Mouse (Mus musculus) frontal cortex, postnatal 25 days (tissue): ENCODE measurements around the gene Actb.
"Not testable (repeated sequence)": the region's sequence is repeated elsewhere in the genome, so short reads cannot be mapped to it uniquely, and the experiment has no call there.

Experiments
- DNase-seq, 2 experiments: peaks; one replicate each; pipeline ENCODE4 v3.0.0; 2022; ENCODE audit warnings: low spot score in 2 of 2

Actb gene

GRCm38 (mm10) chr5:142901846-142902505, 4.6 kb downstream of the Actb start:
- no peak for DNase-seq

DNA sequence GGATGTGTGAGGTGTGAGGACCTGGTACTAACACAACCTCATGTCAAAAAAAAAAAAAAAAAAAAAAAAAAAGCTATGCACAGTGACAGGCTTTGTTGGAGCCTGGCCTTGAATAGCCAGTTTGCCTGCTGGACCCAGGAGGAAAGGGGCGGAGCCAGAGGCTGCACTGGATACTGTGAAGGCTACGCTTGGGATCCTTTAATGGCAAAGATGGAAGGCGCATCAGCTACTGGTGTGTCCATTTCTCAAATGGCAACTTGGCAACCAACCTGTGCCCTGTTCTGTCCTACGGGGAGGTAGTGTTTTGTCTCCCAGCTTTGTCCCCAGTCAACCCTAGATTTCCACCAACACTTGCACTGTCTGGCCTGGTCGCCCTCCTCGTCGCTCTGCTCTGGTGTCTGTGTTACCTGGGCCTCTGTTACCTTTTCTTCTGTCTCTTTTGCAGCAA, 5.2 kb downstream of the Actb start:
- no peak for DNase-seq

GRCm38 (mm10) chr5:142900651-142901050, 5.9 kb downstream of the Actb start:
- no peak for DNase-seq

GRCm38 (mm10) chr5:142899932-142900533, 6.5 kb downstream of the Actb start:
- no peak for DNase-seq

DNA sequence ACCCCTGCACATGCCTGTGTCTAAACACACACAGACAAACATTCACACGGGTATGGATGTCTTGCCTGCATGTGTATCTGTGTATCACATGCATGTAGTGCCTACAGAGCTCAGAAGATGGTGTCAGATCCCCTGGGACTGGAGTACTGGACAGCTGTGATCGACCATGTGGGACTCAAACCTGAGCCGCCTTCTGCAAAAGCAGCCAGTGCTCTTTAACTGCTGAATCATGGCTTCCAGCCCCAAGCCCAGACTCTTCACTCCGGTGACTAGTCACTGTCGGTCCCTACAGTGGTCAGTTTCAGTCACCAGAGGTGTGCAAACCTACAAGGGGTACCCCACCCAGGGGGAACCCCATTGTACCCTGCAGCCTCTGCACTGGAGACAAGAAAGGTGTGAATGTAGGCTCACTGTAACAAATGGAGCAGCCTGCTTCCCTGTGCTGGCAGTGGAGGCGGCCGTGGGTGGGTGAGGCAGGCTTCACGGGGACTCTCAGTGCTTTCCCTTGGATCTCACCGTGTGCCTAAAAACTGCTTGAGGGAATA, 7.4 kb downstream of the Actb start:
- DNase-seq: peak in 1 of 2 experiments; percentile 61

DNA sequence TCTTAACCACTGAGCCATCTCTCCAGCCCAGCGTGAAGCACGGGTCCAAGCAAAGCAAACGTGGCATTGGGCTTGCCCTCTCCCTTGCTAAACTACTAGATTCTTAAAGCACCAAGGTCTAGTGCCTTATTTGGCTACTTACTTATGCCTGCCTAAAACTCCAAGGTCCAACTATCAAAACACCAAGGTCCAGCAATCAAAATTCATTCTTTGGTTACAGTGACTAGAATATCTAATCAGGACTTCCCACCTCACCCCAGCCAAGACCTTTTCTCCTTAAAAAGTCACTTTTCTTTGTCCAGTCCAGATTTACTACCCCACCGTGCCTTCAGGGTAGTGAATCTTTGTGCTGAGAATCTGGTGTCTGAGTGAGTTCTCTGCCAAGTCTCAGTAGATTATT, 8.2 kb downstream of the Actb start:
- no peak for DNase-seq

- DNase-seq: no peak
Measured at GRCm38 (mm10) chr5:142897568-142898248, 8.8 kb downstream of the Actb start.

- no peak for DNase-seq
Measured at GRCm38 (mm10) chr5:142896713-142897112, 9.8 kb downstream of the Actb start.

DNA sequence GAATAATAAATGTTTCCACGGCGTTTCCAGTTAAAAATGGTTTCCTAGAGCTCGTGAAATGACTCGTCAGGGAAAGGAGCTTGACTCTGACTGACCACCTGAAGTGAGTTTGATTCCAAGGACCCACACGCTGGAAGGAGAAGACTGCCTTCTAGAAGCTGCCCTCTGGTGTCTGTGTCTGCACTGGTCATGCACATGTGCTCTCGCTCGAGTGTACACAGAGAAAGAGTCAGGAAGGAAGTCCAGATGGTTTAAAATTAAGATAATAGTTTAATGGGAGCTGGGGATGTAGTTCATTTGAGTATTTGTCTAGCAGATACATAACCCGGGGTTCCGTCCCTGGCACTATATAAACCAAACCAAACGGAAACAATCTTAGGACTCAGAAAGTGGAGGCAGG, 10.4 kb downstream of the Actb start:
- no peak for DNase-seq

DNA sequence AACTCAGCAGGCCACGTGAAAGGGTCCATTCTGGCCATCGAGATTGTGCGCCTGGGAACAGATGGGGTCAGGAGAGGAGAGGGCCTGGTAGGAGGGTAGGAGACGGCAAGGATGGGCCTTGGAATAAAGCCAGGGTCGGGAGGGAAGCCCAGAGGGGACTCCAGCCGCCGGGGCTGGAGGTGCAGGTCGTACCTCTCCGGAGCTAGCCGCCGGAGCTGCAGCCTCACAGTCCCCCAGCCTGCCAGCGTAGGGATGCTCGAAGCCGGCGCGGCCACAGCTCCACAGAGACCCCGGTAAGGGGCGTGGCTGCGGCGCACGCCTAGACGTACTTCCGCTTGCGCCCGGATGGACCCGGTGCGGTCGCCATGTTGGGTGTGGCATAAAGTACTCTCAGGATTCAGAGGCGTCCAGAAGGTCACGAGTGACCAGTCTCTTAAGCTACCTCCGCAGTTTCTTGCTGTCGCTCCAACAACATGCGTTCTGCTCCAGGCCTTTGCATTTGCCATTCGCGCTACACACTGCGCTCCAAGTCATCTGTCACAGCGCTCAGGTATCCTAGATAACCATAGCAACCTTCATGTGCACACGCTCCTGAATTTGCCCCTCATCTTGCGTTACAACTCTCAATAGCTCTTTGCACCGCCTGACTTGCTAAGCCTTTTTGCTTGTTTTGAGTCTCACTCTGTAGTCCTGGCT, 11.5 kb downstream of the Actb start, which contains the start of gene Fbxl18:
Gene Fbxl18 (minus strand): TSS at position 504 of the 696 bp plus-strand sequence.
- DNase-seq: peak; percentile 80 to 84

GRCm38 (mm10) chr5:142891396-142891795, 15.2 kb downstream of the Actb start:
- no peak for DNase-seq

DNA sequence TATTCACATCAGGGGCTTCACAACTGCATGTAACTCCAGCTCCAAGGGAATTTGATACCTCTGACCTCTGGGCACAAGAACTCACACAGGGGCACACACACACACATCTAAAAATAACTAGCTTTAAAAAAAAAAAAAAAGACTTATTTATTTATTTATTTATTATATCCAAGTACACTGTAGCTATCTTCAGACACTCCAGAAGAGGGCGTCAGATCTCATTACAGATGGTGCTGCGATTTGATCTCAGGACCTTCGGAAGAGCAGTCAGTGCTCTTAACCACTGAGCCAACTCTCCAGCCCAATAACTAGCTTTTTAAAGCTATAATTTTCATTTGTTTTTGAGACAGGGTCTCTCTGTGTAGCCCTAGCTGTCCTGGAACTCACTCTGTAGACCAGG, 19.0 kb downstream of the Actb start:
- not testable (repeated sequence) for DNase-seq

GRCm38 (mm10) chr5:142886761-142887160, 19.8 kb downstream of the Actb start:
- no peak for DNase-seq

- no peak for DNase-seq
Measured at GRCm38 (mm10) chr5:142886181-142886580, 20.4 kb downstream of the Actb start.

DNA sequence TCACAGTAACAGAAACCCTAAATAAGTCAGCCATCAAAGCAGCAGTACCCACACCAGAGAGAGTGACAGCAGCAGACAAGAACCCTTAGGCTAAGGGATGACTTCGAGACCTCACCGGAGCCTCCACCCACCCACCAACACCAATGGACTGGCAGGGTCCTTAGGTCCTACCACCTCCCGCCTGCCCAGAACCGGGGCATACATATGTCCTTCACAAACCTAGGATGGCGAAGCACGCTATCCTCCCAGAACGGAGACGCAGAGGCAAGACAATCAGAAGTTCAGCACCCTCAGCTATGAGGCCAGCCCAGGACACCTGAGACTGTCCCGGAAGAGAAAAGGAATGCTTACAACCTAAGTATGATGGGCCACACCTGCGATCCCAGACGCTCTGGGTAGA, 24.1 kb downstream of the Actb start:
- no peak for DNase-seq

- no peak for DNase-seq
Measured at GRCm38 (mm10) chr5:142881936-142882335, 24.6 kb downstream of the Actb start.

DNA sequence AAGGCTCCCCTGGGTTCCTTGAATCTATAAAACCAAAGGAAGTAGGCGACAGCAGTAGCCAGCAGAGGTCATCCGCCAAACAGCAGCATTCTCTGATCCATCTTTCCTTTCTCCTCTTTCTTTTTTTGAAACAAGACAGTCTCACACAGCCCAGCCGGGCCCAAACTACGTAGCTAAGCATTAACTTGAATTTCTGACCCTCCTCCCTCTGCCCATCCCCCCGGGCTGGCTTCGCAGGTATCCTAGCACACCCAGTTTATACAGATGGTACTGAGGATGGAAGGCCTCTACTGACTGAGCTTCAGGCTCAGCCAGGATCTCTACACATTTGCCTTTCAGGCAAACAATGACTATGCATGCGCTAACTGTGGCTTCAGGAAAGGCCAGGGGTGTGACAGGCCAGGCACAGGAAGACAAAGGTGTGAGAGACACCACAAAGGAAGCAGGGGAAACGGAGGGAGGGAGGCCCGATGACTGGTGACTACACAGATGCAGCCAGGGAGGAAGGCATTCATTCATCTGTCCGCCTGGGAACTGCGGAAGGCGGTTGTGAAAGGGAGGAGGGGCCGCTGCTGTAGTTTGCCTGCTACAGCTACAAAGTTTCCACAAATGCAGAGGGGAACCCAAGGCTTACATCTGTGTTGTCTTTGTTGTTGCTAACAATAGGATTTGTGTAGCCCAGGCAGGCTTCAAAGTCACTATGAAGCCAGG, 25.6 kb downstream of the Actb start:
- DNase-seq: no peak

DNA sequence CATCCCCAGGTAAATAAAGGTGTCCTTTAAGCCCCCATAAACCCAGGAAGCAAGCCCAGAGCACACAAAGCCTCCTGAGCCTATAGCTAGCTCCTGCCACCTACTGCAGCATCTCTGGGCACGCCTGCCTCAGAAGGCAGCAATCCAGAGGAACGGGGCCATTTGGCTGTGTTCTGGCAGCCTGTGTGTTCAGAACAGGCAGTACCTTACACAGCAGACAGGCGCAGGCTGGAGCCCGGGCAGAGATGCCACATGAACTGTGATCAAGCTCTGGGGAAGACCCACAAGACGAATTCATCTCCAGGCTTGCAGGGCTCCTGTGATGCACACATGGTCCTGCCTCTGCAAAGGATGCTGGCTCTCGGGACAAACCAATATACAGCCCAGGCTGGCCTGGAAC, 26.3 kb downstream of the Actb start:
- no peak for DNase-seq

- peak in 1 of 2 experiments; percentile 67 for DNase-seq
Measured at GRCm38 (mm10) chr5:142879318-142880175, 27.0 kb downstream of the Actb start.

DNA sequence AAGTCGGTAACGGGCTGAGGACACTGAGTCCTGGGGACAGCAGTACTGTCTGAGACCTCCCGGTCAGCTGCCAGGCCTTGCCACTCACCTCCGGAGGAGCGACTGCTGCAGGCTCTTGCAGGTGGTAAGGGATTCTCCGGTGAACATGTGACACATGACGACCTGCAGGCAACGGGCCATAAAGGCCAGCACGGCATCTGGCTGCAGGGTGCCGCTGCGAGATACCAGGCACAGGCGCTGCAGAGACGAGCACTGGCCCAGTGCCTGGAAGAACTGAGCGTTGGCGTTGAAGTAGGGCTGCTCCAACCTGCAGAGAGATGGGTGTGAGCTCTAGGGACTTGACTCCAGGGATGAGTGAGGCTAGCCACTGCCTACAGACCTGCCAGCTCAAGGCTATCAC, 28.0 kb downstream of the Actb start:
- DNase-seq: no peak
